Mouse (Mus musculus): ENCODE data around the gene Gpr158. TPM values are rescaled to one million over a fixed set of nuclear protein-coding genes. Genes with fewer than 3 reads are reported as not detected.
"Not testable (repeated sequence)": the region's sequence is repeated elsewhere in the genome, so short reads cannot be mapped to it uniquely, and the experiment has no call there.

Gpr158 gene
- total RNA-seq (2017), result not detected in 2 replicates

DNA sequence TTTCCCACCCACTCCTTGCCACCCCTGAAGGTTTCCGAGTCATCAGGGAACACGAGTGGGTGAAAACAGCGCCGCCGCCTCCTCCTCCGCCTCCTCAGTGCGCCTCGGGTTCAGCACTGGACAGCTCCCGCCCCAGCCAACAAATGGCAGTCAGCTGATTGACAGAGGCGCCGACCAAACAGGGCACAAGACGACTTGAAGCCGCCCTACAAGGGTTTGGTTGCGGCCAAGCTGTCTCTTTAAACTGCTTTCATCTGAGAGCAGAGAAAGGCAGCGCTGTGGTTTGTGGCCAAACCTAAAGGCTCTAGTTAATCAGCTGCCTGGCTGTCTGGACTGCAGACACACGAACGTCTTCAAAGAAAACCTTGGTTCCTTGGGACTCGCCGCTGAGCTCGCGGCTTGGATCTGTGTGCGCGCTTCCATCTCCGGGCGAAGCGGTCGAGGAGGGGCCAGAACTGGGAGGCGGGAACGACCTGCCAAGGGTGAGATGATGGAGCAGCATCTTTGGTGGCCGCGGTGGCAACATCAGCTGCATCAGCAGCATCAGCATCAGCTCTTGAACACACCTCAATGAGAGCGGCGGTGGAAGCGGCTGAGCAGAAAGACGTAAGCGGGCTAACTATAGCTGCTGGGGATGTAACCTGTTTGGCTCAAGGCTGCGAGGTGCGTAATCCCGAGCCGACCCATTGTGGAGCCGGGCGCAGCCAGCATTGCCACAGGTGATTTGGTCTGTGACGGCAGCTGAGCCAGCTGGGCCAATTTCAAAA is at the start of gene Gpr158:
Gpr158 (plus strand) TSS at position 198 of the 767 bp plus-strand sequence.
- peak; percentile 81 to 82 for ATAC-seq (replicated peaks in 1 of 2; ENCODE audit: insufficient read depth in 1 of 2, low FRiP score in 2 of 2, low TSS enrichment in 1 of 2, low read depth in 1 of 2, poor library complexity in 2 of 2, severe bottlenecking in 2 of 2)

DNA sequence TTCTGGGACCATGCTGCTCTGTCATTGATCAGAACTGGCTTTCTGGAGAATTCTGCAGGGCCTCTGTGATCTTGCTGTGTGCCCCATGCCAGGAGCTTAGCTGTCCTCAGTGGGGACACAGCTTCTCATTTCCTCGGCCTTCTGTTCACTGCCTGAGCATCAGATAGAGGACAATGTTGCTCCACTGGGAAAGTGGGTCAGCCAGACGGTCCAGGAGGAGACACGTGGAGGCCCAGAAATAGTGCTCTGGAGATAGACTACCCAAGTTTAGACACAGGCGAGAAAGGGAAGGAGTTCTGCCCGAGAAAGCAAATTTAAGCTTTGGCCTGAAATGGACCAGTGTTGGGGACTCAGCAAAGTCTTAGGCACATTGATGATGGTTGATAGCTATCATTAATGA is 23.5 kb upstream of the Gpr158 start:
- no peak for ATAC-seq (replicated peaks in 1 of 2; ENCODE audit: insufficient read depth in 1 of 2, low FRiP score in 2 of 2, low TSS enrichment in 1 of 2, low read depth in 1 of 2, poor library complexity in 2 of 2, severe bottlenecking in 2 of 2)

DNA sequence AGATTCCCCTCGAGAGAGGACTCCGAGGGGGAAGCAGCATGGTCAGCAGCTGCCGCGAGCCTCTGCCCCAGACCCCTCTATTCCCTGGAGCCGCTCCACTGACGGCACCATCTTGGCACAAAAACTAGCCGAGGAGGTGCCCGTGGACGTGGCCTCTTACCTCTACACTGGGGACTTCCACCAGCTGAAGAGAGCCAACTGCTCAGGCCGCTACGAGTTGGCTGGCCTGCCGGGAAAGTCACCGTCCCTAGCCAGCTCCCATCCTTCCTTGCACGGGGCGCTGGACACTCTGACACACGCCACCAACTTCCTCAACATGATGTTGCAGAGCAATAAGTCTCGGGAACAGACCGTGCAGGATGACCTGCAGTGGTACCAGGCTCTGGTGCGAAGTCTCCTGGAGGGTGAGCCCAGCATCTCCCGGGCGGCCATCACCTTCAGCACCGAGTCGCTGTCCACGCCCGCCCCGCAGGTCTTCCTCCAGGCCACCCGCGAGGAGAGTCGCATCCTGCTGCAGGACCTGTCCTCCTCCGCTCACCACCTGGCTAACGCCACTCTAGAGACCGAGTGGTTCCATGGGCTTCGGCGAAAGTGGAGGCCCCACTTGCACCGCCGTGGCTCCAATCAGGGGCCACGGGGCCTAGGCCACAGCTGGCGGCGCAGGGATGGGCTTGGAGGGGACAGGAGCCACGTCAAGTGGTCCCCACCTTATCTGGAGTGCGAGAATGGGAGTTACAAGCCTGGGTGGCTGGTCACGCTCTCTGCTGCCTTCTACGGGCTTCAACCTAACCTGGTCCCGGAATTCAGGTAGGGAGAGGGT is 1.2 kb downstream of the Gpr158 start:
- ATAC-seq (replicated peaks in 1 of 2; ENCODE audit: insufficient read depth in 1 of 2, low FRiP score in 2 of 2, low TSS enrichment in 1 of 2, low read depth in 1 of 2, poor library complexity in 2 of 2, severe bottlenecking in 2 of 2), result peak in 1 of 2 experiments; percentile 37; a peak in 1 of 4 replicates

DNA sequence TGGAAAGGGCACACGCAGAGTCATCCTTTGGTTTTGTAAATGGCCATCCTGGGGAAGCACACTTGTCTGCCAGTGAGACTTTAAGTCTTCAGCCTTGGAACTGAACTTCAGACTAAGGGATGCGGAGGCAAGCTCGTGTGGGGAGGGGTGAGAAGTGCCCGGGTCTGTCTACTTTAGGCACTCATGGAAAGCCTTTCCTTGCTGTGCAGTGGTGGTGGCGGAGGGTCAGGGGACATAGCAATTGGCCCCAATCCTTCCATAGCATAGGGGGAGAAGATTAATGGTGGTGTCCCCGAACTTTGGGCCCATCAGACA is 1.8 kb downstream of the Gpr158 start:
- no peak for ATAC-seq (replicated peaks in 1 of 2; ENCODE audit: insufficient read depth in 1 of 2, low FRiP score in 2 of 2, low TSS enrichment in 1 of 2, low read depth in 1 of 2, poor library complexity in 2 of 2, severe bottlenecking in 2 of 2)

DNA sequence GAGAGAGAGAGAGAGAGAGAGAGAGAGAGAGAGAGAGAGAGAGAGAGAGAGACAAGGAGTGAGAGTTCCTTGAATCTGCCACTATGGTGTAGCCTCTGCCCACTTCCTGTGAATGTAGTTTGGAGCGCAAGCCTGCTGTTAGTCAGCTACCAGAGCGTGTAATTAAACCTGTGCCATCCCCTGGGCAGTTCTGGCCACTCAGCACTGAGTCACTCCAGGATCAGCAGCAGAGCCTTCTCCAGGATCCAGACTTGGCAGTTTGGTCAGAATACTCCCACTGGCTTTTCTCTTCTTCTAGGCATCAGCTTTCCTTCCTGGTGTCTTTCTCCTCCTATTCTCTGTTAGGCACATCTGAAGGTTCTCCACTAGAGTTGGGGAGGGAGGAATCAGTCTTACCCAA is 2.2 kb downstream of the Gpr158 start:
- ATAC-seq (replicated peaks in 1 of 2; ENCODE audit: insufficient read depth in 1 of 2, low FRiP score in 2 of 2, low TSS enrichment in 1 of 2, low read depth in 1 of 2, poor library complexity in 2 of 2, severe bottlenecking in 2 of 2), result no peak

DNA sequence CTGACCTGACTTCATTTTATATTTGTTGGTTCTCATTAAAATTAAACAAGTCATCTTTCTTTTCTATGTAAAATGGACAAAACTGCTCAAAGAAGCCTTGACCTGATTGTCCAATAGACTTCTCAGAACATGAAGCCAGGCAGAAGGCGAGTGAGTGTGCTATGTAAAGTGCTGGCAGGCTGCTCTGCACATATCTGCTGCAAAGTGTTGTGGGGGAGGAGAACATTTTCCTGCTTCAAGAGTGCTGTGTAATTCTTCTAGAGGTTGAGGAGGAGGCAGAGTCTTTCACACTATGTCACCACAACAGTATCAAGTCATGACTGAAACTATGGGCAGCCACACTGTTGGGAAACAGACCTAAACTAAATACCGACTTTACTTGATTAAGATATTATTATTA is 12.2 kb downstream of the Gpr158 start:
- no peak; a peak in 1 of 4 replicates for ATAC-seq (replicated peaks in 1 of 2; ENCODE audit: insufficient read depth in 1 of 2, low FRiP score in 2 of 2, low TSS enrichment in 1 of 2, low read depth in 1 of 2, poor library complexity in 2 of 2, severe bottlenecking in 2 of 2)

DNA sequence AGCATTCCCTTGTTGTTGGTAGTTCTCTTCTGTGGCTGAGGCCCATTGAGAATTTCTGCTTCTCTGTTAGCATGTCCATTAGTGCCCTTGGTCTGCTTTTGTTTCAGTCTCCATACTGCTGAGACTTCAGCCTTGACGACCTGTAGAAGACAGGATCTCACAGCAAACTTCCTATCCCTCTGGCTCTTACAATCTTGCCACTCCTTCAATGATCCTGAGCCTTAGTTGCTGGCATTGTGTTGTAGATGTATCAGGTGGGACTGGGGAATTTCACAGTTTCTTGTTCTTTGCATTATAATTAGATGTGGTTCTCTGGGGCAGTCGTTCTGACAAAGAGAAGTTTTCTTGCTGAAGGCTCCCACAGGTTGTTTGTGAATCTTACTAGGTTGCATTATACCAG is 25.4 kb downstream of the Gpr158 start:
- no peak for ATAC-seq (replicated peaks in 1 of 2; ENCODE audit: insufficient read depth in 1 of 2, low FRiP score in 2 of 2, low TSS enrichment in 1 of 2, low read depth in 1 of 2, poor library complexity in 2 of 2, severe bottlenecking in 2 of 2)

DNA sequence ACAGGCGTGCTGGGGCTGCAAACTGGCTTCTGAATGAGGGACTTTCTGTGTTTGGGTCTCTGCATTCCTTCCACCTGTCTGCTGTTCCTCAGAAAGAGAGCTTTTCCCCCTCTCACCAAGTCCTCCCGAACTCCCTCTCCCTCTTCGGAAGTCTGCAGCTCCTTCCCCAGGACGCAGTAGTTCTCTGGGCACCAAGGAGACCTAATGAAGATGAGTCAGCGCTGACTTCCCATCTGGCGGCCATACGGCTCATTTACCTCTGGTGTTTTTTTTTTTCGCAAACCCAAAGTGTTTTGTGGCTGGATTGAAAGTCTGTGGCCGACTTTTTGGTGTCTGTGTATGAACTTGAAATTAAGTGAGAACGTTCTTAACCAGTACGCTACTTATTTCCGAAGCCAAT is 30.0 kb downstream of the Gpr158 start:
- ATAC-seq (replicated peaks in 1 of 2; ENCODE audit: insufficient read depth in 1 of 2, low FRiP score in 2 of 2, low TSS enrichment in 1 of 2, low read depth in 1 of 2, poor library complexity in 2 of 2, severe bottlenecking in 2 of 2), result no peak

DNA sequence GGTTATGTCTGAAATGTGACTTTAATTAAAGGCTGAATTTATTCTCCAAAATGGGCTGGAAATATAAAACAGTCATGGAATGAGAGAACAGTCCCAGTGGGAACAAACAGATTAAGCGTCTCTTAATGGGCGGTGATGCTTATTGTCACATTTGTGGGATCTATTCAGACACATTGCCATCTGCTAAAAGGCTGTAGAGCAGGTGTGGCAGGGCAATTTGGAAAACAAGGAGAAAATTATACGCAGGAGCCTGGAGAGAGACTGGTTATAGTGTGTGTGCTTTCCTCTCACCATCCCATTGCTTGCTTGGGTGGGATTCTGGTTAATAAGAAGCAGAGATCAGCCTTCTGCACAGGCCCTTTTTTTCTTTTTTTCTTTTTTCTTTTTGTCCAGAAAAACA is 32.3 kb downstream of the Gpr158 start:
- no peak for ATAC-seq (replicated peaks in 1 of 2; ENCODE audit: insufficient read depth in 1 of 2, low FRiP score in 2 of 2, low TSS enrichment in 1 of 2, low read depth in 1 of 2, poor library complexity in 2 of 2, severe bottlenecking in 2 of 2)

DNA sequence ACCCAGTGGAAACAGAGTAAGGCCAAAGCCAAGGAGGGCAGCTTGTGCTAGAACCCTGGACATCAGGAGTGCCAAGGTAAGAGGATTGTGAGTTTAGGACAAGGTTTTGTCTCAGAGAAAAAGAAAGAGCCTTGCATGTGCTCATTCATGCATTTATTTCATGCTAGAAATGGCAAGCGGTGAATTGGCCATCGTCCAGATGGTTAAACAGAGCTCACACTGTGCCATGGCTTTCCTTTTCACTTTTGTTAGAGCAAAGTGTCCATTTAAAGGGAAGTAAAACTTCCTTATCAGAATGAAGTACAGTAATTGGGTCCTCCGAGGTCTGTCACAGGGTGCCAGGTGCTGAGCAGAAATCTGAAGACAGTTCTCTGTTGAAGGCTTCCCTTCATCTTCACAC is 38.3 kb downstream of the Gpr158 start:
- no peak for ATAC-seq (replicated peaks in 1 of 2; ENCODE audit: insufficient read depth in 1 of 2, low FRiP score in 2 of 2, low TSS enrichment in 1 of 2, low read depth in 1 of 2, poor library complexity in 2 of 2, severe bottlenecking in 2 of 2)

DNA sequence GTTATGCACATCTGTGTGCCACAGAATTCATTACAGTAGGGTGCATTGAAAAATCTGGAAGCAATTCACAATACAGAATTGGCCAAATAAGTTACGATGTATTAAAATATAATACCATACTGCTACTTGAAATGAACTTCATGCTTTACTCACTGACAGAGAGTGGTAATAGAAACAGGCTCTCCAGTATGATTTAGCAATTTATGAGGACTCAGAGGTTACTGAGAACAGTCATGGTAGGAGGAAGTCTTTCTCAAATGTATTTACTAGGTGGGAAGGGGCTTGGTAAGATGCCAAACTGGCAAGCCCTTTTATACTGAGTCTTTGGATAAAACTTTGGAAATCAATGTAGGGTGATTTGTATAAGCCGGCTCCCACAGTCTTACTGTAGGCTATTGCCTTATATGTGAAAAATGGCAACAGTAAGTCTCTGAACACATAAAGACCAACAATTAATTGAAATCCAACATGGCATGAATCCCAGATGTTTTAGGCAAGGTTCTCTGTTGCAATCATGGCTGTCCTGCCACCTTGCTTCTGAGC is 40.2 kb downstream of the Gpr158 start:
- ATAC-seq (replicated peaks in 1 of 2; ENCODE audit: insufficient read depth in 1 of 2, low FRiP score in 2 of 2, low TSS enrichment in 1 of 2, low read depth in 1 of 2, poor library complexity in 2 of 2, severe bottlenecking in 2 of 2), result no peak

DNA sequence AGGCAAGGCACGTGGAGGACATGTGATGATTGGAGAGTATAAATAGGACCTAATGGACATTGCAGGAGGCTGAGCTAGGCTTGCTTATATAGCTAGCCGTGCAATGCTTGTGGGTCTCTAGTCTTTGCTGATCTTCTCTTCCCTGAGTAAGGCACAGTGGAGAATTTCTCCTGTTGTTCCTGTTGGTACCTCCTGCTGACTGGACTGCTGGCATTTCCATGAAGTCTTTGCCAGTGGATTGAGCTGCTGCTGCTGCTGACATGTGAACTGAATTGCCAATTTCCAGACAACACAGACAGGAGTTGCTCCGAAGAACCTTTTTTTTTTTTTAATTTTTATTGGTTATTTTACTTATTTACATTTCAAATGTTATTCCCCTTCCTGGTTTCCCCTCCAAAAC is 41.5 kb downstream of the Gpr158 start:
- no peak for ATAC-seq (replicated peaks in 1 of 2; ENCODE audit: insufficient read depth in 1 of 2, low FRiP score in 2 of 2, low TSS enrichment in 1 of 2, low read depth in 1 of 2, poor library complexity in 2 of 2, severe bottlenecking in 2 of 2)

DNA sequence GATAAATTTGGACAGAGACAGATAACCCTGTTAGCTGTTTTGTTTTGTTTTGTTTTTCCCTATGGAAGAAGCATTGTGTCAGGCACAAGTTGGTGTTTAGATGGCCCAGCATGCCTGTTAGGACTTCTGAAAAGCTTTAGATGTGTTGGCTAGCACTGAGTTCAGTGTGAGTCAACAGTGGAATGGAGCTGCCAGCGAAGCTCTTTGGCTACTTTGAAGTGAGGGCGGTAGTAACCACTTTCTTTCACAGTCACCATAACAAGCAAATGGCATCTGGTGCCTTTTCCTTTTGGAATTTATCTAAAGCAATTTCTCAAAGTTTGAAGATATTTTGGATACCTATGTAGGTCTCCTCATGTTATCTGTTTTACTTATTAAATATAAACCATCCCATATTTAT is 62.9 kb downstream of the Gpr158 start:
- no peak for ATAC-seq (replicated peaks in 1 of 2; ENCODE audit: insufficient read depth in 1 of 2, low FRiP score in 2 of 2, low TSS enrichment in 1 of 2, low read depth in 1 of 2, poor library complexity in 2 of 2, severe bottlenecking in 2 of 2)

DNA sequence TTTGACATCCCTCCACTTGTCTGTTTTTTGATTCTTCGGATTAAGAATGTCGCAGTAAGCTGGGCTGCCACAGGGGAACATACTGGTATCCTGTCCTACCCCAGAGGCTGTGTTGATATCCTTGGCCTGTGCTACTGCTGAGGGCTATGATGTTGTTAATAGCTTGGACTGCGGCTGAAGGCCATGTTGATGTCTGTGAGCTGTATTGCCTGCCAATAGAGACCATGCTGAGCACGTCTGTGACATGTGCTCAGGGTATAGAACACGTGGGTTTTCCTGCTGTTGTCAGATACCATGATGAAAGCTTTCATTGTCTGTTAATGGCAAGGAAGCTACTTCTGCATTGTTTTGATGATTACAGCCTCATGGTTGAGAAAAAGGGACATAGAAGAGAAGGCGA is 63.8 kb downstream of the Gpr158 start:
- no peak for ATAC-seq (replicated peaks in 1 of 2; ENCODE audit: insufficient read depth in 1 of 2, low FRiP score in 2 of 2, low TSS enrichment in 1 of 2, low read depth in 1 of 2, poor library complexity in 2 of 2, severe bottlenecking in 2 of 2)

DNA sequence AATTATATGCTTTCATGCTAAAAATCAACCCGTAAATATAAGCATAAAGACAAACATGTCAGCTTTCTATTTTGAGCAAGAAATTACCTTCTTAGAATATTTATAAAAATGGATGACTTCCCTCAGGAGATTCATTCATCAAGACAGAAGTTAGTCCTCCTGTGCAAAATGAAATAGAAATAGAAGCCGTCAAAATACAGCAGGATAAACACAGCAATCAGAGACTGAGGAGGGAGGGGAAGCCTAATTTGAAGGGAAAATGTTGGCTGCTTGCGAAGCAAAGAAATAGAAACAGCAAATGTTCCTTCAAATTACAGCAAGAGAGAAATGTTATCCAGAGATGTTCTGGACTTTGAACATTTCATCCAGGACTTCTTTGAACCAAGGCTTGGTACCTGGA is 72.3 kb downstream of the Gpr158 start:
- ATAC-seq (replicated peaks in 1 of 2; ENCODE audit: insufficient read depth in 1 of 2, low FRiP score in 2 of 2, low TSS enrichment in 1 of 2, low read depth in 1 of 2, poor library complexity in 2 of 2, severe bottlenecking in 2 of 2), result no peak

DNA sequence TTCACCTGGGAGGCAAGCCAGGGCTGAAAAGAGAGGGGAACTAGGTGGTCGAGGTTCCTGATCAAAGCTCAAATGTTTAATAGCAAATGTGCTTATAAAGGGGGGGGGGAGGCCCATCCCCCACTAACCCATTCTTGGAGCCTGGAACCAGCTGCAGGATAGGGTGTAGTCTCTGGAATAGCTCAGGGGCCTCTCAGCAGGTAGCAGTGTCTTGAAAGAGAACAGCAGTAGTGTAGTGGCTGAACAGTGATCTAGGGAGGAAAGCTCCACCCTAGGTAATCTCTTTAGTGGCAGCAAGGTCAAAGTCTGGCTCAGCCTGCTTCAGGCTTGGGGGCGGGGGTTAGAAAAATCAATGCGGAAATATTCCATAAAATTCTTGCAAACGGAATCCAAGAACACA is 93.3 kb downstream of the Gpr158 start:
- not testable (repeated sequence) for ATAC-seq (replicated peaks in 1 of 2; ENCODE audit: insufficient read depth in 1 of 2, low FRiP score in 2 of 2, low TSS enrichment in 1 of 2, low read depth in 1 of 2, poor library complexity in 2 of 2, severe bottlenecking in 2 of 2)

DNA sequence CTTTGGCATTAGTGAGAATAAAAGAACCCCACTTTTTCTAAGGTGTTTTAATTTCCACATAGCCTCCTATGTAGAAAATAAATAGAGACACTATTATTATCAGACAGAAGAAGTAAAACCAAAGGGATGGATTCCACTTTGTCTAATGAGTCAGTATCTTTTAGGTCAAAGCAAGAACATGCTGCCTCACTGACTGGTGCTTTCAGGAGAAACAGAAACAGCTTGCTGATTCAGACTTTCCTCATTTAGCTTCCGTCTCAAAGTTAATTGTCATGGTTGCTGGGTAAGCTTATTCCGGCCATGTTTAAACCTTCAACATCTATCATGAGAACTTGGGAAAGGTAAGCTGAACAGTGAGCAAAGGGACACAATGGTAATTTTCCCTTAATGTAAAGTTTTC is 107.6 kb downstream of the Gpr158 start:
- ATAC-seq (replicated peaks in 1 of 2; ENCODE audit: insufficient read depth in 1 of 2, low FRiP score in 2 of 2, low TSS enrichment in 1 of 2, low read depth in 1 of 2, poor library complexity in 2 of 2, severe bottlenecking in 2 of 2), result no peak

DNA sequence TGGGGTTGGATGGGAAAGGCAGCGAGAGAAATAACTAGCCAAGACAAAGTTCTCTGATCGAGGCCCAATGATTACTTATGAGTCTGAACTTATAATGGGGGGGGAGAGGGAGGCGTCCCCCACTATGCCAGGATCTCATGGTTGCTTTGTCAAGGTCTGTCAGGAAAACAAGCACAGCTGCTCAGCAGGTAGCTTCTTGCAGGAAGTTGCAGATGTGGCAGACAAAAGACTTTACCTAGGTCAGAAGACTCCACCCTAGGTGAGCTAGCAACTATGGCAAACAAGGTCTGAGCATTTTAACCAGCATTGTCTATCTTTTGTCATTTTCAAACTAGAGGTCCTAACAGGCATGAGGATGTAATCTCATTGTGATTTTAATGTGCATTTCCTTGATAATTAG is 129.5 kb downstream of the Gpr158 start:
- no peak for ATAC-seq (replicated peaks in 1 of 2; ENCODE audit: insufficient read depth in 1 of 2, low FRiP score in 2 of 2, low TSS enrichment in 1 of 2, low read depth in 1 of 2, poor library complexity in 2 of 2, severe bottlenecking in 2 of 2)

DNA sequence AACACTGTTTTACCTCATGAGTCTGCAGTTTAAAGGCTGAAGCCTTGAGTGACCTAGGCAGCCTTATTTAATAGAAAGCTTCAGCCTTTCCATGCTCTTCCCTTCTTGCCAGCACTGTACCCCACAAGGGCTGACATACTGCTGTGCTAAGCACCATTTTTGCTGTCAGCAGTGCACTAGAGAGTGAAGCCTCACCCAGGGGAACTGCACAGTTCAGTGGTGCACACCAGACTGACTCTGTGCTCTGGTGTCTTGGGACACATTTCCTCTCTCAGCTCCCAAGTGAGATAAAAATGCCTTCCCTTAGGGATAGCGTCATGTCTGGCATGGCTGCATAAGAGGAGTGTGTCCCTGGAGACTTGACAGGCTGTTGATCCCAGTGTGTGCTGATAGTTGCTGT is 130.6 kb downstream of the Gpr158 start:
- ATAC-seq (replicated peaks in 1 of 2; ENCODE audit: insufficient read depth in 1 of 2, low FRiP score in 2 of 2, low TSS enrichment in 1 of 2, low read depth in 1 of 2, poor library complexity in 2 of 2, severe bottlenecking in 2 of 2), result no peak
